ENCODE assay signal across 19 mouse cellular contexts in the genomic region with DNA sequence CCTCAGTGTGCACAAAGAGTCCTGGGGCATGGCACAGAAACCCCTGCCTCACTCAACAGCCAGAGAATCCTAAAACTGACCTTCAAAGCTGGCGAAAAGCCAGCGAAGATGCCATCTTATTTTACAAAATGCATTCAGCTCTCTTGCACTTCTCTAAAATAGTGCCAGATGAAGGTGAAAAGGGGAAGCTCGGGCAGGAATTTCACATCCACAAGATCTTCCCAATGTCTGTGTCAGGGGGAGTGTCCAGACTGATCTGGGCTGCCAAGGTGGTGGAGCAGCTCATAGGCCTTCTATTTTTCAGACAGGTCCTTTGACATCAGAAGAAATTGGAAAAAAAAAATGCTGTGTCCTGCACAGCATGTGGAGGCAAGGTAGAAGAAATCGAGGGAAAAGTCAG.
"Had no signal": no experiment of that assay in that cellular context is flagged by ENCODE, and none has a peak within 500 bp of the region (broad histone marks: within the 10 kb centered on the region; RNA-seq: fewer than 3 reads in every experiment).

No protein-coding gene starts in this region.

- H3K27ac ChIP-seq: liver, embryonic 15.5 days; lung, embryonic 15.5 days; midbrain, embryonic 10.5 days; midbrain, embryonic 12.5 days; neural tube, embryonic 13.5 days; stomach, embryonic 15.5 days; stomach, postnatal 0 days had no signal

- H3K4me2 ChIP-seq: liver, embryonic 15.5 days; lung, embryonic 15.5 days; midbrain, embryonic 12.5 days; neural tube, embryonic 13.5 days; stomach, embryonic 15.5 days had no signal

- H3K9ac ChIP-seq: liver, embryonic 15.5 days; liver, postnatal 0 days; lung, embryonic 15.5 days; midbrain, embryonic 12.5 days; neural tube, embryonic 13.5 days; stomach, embryonic 15.5 days had no signal

- H3K4me1 ChIP-seq: liver, embryonic 15.5 days; lung, embryonic 15.5 days; midbrain, embryonic 10.5 days; midbrain, embryonic 12.5 days; neural tube, embryonic 13.5 days; stomach, embryonic 15.5 days had no signal

- H3K36me3 ChIP-seq: liver, embryonic 15.5 days; lung, embryonic 15.5 days; midbrain, embryonic 10.5 days; midbrain, embryonic 12.5 days; neural tube, embryonic 13.5 days; stomach, embryonic 15.5 days had no signal

- ATAC-seq: liver, postnatal 0 days; lung, postnatal 0 days; midbrain, embryonic 16.5 days had no signal

- H3K9me3 ChIP-seq: liver, embryonic 15.5 days; lung, embryonic 15.5 days; midbrain, embryonic 10.5 days; midbrain, embryonic 12.5 days; neural tube, embryonic 13.5 days; stomach, embryonic 15.5 days had no signal

- H3K4me3 ChIP-seq: liver, embryonic 15.5 days; lung, embryonic 15.5 days; midbrain, embryonic 10.5 days; midbrain, embryonic 12.5 days; myocyte; neural tube, embryonic 13.5 days; stomach, embryonic 15.5 days had no signal

- DNase-seq: liver, postnatal 0 days; lung, adult 2 months; lung, postnatal 14 days; lung, postnatal 4 days; midbrain, embryonic 14.5 days; right cerebral cortex, postnatal 14 days; thymus, adult 2 months; thymus, postnatal 25 days; thymus, postnatal 4 days had no signal

- H3K27me3 ChIP-seq: liver, embryonic 15.5 days; lung, embryonic 15.5 days; midbrain, embryonic 12.5 days; neural tube, embryonic 13.5 days; stomach, embryonic 15.5 days had no signal
